Mouse (Mus musculus) spleen, postnatal 14 days (tissue): Measurements from ENCODE around the gene Tchp.

Experiments used
- DNase-seq, 2 experiments: peaks; one replicate each; pipeline ENCODE4 v3.0.0; 2021 to 2022; ENCODE audit warnings: low spot score in 2 of 2

Tchp gene

DNA sequence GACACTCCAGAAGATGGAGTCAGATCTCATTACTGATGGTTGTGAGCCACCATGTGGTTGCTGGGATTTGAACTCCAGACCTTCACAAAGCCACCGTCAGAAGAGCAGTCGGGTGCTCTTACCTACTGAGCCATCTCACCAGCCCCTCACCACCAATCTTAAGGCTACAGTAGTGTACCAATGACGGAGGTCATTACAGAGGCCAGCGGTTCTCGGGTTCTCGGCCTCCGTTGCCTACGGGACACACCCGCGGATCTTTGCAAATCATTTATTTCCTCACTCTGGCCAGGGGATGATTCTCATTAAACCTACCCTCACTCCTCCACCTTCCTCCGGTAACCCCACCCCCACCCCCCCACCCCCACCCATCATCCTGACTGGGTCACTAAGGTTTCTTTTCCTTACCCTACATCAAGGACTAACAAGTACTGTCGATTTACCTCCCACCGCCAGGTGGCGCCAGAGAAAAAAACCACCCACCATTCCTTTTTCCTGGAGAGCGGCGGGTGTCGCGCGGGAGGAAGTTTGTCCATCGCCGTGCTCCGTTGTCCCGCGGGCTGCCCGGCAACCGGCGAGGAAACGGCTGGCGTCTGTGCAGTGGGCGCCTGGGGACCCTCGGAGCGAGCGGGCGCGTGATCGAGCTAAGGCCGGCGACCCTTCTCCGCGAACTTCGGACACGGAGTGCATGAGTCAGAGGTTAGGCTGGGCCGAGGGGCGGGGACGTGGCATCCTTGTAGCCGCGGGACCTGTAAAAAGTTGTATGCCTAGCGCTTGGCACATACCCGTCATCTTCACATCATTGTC is at the start of gene Tchp:
Gene Tchp (plus strand): TSS at position 496 of the 804 bp plus-strand sequence.
- DNase-seq = peak; percentile 92 to 93

DNA sequence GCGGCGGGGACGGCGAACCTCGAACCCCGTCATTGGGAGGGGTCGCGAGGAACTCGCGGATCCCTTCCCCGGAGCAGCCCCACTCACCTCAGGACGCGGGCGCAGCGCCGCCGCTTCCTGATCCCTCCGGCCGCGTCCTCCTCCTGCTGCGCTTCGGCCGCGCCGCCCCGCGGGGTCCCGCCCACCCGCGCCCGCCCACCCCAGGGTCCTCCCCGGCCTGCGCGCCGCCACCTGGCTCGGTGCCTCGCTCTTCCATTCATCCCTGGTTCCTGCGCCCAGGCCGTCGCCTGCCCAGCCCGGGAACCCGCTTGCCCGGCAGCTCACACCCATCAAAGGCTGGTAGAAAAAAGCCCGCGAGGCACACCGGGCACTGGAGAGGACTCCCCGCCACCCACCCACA is 49.3 kb upstream of the Tchp start, which contains the start of gene Trpv4:
Gene Trpv4 (minus strand): TSS at position 167 of the 400 bp plus-strand sequence.
- no peak for DNase-seq

DNA sequence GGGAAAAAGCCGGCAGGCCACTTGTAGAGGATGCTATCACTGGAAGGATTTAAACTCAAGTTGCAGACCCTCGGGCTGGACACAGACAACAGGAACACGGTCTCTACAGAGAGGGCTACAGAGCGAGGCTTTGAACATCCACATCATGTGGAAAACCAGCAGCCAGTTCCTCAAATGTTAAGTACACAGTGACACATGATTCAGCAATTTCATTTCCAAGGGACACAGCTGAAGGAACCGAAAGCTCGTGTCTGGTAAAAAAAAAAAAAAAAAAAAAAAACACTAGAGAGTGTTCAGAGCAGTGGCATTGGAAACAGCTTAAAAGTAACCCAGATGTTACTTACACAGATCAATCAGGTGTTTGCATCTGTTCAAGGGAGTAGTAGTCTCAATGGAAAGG is 46.5 kb upstream of the Tchp start:
- DNase-seq = no peak

DNA sequence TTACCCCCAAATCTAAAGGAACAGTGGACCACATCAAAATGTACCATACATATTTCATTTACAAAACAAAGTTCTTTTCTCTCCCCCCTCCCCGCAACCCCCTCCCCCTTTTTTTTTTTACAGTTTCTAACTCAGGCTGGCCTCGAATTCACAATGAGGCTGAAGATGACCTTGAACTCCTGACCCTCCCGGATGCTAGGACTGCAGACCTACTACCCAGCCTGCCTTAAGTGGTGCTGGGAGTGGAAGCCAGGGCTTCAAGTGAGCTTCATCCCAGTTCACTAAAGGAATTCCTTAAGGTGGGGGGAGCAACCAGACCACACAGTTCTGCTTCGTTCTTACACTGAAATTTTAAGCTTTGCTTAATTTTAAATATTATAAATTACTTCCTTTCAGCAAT is 43.4 kb upstream of the Tchp start:
- no peak for DNase-seq

DNA sequence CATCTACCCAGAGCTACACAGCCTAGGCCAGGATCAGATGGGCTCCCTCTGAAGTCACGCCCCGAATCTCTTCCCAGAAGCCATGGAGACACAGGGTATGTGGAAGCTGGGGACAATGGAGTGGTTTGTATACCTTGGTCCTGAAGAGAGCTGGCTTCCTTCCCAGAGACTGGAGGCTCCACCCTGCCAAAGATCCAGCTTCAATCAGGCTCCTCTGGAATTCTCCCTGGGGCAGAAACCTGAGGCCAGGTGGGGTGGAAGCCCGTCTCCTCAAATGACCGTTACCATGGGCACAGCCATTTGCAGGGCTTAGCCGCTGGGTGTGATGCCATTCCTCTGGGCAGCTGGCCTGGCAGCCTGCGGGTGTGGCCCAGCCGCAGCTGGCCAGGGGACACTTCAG is 42.8 kb upstream of the Tchp start:
- no peak for DNase-seq

DNA sequence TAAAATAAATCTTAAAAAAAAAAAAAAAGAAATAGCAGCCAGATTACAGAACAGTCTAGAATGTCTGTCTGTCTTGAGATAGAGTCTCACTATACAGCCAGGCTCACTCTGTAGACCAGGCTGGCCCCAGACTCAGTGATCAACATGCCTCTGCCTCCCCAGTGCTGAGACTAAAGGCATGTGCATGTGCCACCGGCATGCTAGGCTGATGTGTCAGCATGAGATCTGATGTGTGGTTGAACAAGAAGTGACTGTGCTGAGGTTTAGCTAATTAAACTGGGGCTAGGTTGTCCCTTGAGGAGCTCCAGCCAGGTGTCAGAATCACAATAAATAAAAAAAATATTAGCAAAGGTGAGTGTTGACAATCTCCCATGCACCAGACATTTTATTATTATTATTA is 40.9 kb upstream of the Tchp start:
- DNase-seq = no peak

DNA sequence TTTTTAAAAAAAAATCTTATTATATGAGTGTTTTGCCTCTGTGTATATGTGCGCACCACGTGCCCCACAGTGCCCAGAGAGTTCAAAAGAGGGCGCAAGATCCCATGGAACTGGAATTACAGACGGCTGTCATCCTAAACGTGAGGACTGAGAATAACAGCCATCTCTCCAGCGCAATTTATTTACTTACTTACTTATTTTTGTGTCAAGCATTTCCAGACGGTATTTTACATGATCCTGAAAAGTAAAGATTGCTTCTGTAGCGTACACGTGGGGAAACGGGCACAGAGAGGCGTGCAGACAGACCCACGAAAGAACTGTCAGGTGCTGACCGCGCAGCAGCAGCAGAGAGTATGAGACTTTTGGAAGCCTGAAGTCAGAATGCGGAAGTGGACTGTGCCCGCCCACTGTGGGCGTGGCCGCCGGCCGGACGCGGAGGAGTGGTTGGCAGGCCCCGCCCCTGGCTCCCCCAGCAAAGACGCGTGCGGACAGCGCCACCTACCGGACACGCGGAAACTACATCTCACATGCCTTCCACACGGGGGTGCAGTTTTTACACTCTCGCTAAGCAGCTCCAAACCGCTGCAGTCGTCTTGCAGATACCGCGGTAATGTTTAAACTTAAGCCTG is 40.2 kb upstream of the Tchp start:
- DNase-seq = peak; percentile 98 to 99

DNA sequence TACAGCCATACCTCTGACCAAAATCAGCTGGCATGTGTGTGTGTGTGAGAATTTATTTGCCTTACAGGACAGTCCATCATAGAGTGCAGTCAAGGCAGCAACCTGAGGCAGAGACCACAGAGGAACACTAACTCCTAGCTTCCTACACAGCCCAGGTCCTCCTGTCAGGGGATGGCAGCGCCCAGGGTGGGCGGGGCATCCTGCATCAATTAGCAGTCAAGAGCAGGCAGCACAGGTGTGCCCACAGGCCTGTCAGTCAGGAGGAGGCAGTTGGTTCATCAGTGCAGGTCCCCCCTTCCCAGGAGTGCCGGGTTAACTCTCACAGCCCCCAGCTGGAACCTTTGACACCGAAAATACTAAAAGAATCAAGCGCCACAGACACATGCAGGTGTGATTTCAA is 38.5 kb upstream of the Tchp start:
- DNase-seq = no peak

DNA sequence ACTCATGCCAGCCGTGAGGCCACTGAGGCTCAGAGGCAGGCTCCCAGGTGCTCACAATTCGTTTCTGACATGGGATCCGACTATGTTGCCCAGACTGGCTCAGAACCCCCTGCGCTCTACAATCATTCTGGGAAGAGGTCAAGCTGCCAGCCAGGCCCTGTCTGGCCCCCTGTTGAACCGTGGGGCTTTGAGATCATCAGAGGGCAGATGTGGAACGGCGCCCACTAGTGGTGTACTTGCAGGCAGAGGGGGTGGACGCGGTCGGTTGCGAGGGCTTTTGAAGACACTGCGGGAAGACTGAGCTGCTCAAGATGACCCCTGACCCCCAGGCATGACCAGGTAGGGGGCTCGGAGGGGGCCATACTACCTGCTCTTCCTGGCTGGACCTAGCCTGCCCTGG is 34.4 kb upstream of the Tchp start:
- DNase-seq = no peak

DNA sequence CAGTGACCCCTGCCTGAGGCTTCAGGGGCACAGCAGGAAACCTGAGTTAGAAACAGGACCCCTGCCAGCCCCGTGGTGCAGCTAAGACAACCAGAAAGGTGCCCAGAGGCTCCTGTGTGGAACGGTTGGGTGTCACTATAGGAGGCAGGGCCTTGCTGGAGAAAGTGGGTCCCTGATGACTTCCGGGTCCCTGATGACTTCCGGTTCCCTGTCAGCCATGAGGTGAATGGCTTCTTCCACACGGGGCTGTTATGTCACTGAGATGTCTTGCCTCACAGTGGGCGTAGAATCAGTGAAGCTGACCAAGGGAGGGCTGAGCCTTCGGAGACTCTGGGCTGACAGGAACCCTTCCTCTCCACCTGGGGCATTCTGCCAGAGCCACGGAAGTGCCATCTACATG is 33.0 kb upstream of the Tchp start:
- no peak for DNase-seq

DNA sequence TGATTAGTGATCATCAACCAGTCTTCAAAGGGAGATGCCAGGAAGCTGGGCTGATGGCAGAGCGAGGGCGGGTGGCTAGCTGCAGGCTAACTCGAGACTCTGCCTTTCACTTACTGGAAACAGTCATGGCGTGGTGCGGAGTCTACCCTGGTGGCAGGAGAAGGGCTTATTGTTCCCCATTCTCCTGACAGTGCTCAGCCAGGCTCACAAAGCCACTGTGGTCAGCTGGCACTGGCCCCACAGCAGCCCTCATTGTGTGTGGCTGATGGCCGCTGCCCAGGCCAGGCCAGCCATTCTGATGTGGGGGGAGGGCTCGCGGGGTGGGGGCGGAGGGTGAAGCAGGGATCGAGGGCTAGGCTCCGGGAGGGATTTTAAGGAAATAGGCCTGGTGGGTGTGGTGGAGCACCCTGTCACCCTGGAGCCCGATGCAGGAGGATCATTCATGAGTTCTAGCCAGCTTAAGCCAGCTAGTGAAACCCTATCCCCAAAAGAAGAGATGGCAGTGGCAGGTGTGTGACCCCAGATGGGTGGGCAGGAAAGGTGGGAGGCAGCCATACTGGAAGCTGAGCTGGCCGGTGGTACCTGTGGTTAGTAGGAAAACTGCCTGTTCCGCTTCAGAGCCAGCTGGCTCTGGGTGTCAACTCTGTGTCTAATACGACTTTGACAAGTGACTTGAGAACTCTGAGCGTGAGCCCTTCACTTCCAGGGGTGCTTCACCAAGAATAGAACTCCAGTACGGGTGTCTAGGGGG is 27.5 kb upstream of the Tchp start:
- DNase-seq = no peak

DNA sequence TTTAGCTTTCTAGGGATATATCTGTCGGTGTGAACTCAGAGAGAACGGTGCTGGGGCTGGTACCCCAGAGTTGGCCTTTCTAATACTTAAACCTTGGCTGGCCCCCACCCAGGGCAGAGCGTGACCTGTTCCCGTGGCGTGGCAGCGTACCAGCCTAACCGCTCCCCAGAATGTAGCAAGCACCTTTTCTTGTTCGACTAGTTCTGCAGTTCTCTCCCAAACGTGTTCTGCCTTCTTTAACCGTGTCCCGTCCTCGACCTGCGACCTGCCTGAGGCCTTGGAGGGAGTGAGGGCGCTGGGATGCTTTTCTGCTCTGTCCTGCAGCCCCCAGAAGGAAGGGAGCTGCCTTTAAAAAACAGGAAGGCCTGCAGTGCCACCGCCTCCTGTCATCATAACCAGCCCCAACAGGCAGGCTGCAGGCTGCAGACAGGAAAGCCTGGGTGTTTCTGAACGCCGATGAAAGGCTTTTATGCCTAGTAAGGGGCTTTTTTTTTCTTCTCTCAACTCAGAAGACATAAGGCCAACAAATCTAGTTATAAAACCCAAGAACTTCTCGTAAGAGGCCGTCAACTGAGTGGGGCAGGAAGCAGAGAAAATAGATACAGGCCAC is 26.8 kb upstream of the Tchp start:
- DNase-seq = no peak

DNA sequence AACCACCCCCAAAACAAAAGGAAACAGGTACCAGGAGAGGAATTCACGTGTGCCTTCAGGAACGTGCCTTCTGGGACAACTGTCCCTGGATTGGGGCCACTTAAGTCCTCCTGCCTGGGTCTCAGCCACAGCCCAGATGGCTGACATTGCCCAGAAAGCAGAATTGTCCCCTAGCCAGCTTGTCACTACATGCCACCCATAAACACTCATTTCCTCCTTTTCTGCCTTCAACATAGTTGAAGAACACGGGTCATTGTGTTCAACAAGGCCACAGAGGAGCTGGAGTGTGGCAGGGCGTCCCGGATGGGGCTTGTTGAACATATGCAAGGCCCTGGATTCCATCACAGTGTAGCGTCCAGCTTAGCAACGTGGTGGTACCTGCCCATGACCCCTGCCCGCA is 25.8 kb upstream of the Tchp start:
- DNase-seq = no peak

DNA sequence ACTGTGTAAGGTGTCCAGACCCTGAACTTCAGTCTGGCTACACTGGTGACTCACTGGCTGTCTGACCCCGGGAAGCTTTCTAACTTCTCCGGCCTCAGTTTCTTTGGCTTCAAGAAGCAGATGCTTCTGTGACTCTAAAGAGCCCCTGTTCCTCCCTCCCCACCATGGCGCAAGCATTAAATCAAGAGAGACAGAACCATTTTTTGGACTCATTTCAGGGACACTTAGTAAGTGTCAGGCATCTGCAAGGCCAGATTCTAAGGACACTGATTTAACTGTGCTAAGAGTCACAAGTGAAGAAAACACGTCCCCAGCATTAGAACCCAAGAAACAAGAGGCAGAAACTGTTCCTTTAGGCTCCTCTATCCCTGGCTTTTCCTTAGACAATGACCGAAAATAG is 21.6 kb upstream of the Tchp start:
- no peak for DNase-seq

DNA sequence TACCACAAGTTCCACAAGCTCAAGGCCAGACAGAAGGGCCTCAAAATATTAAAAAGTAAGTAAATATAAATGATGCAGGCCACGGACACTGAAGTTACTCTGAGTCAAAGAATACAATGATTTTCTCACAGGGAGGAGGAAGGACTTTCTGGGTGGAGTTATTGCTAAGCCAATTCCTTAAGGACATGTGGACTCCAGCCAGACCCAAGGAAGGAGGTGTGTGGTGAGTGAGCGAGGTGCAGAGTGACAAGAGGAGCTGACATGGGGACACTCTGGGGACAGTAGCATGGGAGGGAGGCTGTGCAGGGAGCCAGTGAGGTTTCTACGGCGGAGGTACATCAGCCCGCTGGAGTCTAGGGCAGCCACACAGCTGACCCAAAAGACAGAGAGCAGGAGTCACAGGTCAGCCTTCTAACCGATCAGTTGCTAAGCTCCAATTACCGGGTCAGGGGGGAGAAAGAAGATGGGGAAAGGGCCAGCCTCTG is 20.8 kb upstream of the Tchp start:
- DNase-seq = no peak

DNA sequence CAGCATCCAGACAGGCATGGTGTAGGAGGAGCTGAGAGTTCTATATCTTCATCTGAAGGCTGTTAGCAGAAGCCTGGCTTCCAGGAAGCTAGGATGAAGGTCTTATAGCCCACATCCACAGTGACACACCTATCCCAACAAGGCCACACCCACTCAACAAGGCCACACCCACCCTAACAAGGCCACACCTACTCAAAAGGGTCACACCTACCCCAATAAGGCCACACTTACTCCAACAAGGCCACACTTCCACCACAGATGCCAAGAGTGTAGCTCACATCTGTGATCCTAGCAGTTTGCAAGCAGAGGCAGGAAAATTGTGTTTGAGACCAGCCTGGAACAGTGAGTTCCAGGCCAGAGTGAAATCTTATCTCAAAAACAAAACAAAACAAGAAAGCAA is 19.7 kb upstream of the Tchp start:
- DNase-seq = no peak

DNA sequence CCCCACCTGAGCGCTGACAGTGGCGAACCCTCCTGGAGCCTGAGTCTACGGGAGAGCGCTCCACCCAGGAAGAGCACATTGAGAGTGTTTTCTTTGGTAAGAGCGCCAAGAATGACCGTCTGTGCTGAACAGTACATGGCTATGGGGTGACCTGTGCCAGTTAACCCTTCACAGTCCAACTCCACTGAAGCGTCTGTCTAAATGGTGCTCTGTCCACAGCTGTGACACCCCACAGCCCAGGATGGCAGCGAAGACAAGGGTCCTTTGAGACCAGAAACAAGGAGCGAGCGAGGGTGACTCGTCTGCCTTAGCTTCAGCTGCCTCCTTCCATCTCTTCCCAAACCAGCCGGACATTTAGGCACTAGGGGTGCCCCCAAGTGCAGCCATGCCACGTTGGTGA is 18.9 kb upstream of the Tchp start:
- DNase-seq = no peak

DNA sequence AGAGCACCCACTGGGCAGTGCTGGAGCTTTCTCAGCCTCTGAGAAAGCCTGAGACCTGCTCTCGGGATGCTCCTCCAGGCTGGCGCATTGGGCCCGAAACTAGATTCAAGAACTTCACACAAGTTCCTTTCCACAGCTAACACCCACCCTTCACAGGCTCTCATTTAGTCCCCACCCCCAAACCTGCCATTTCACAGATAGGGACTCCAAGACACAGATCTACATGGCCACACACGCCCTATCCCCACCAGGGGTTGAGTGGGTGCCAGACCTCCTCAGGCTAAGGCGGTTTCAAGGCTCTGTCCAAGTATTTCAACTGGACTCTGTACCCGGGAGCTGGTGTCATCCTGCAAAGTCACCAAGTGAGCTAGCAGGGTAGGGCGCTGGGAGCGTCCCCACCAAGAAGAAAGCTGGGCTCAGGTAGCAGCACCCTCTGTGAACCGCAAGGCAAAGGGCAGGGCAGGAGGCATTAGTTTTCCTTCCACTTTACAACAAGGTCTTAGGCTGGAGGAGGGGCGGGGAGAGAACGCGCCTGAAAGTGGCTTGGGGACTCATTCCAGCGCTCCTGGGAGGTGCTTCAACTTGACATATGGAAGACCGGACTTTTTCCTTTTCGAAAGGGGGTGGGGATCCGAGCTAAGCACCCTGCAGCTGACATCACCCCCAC is 17.7 kb upstream of the Tchp start:
- DNase-seq = no peak

DNA sequence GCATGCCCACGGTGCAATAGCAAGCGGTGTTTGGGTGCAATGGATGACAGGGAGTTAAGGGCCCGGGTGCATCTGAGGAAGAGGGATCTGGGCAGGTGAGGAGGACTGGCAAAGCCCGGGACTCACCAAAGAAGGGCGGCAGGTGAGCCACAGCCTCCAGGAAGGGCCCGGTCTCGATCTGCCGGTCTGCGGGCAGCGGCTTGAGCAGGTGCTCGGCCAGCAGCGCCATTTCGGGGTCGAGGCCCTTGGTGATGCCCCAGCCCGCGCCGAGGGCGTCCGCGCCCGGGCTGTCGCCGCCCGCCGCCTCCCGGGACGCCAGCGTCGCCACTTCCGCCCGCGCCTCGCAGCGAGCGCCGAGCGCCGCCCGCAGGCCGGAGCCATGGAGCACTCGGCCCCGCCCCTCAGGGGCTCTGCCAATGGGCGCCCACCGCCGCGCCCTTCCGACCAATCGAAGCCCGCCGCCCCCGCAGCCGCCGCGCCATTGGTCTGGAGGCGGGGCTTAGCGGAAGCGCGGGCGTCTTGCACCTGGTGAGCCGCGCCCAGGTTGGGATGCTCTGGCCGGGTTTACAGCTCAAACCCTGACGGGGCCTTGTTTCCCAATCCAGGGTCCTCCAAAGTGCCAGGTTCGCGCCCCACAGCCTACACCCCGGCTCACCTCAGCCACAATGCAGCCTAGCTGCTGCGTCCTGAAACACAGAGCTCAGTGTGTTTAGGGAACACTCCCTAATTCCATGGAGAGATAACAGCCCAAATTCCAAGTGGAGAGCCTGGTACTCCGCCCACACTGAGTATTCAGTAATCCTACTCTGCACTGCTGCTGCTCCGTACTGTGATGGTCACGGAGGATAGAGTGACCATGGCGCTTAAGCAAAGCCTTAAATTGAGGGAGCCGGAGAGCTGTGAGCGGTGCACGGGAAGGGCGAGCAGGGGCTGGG is 16.7 kb upstream of the Tchp start, which contains the start of gene Gltp:
Gene Gltp (minus strand): TSS at position 352 of the 935 bp plus-strand sequence.
- peak; percentile 89 to 94 for DNase-seq

DNA sequence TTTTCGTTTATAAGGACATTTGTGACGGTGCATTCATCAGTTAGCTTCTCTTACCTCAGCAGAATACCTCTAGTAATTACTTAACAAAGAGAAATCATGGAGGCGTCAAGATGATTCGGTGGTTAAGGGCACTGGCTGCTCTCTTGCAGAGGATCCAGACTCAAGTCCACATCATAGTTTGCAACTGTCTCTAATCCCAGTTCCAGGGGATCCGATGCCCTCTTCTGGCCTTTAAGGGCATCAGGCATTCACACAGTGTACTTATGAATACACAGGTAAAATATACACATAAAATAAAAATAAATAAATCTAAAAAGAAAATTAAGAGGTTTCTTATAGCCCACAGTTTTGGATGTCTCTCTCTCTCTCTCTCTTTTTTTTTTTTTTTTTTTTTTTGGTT is 11.8 kb upstream of the Tchp start:
- no peak for DNase-seq
